Mouse (Mus musculus) bone marrow macrophage, adult 2 months (primary cell): ENCODE results near the gene Daam2.

Experiments used
- CTCF ChIP-seq: IDR thresholded peaks from 2 replicates; pipeline ENCODE4 v1.5.1; 2012; ENCODE audit warnings: low read depth, mild to moderate bottlenecking, low read length, moderate library complexity
- POLR2A ChIP-seq: IDR thresholded peaks from 2 replicates; pipeline ENCODE4 v1.6.1; 2012; ENCODE audit warnings: mild to moderate bottlenecking, low read depth, low read length, borderline replicate concordance

- TF ChIP-seq CTCF (no peak), POLR2A (no peak)
Observed at GRCm38 (mm10) chr17:49590051-49590450, 25.9 kb upstream of the Daam2 start.
